Mouse (Mus musculus): ENCODE measurements at regions not wholly inside any gene's neighbourhood (a gene's known extent, or its start where the extent isn't known, plus 50 kb on each side); places are given as distances from the start of the nearest gene placed in this dataset.

DNA sequence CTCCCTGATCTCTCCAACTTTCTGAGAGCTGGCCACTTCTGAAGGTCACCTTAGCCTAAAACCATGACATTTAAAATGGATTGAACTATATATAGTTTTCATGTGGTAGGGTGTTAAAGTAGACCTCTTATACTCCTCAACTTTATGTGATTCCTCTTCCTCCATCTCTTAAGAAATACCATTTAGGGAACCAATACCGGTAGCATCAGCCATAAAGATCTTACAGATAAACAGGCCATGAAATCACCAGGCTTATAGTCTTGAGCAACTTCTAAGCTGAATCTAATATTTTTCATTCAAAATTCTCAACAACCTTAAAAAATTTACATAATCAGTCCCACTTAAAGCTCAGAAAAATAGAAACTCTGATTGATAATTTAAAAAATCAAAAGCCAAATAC is 56.2 kb downstream of the Rpl36a-ps1 start:
- no peak for DNase-seq

DNA sequence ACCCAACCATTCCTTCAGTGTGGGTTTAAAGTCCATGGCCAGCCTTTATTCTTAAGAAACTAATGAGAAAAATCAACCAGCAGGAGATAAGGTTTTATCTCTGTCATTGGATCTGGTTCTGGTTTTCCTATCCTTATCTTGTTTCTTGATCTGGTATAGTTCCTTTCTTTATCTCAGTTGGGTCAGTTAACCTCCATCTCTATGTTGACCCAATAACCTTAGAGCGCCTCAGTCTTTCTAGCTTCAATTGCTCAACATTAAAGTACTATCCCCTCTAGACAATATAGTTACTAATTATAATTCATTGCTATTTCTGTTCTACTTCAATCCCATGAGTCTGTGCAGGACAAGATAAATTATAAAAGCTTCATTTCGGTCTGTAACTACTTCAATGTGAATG is 56.7 kb downstream of the Rpl36a-ps1 start:
- DNase-seq = no peak

DNA sequence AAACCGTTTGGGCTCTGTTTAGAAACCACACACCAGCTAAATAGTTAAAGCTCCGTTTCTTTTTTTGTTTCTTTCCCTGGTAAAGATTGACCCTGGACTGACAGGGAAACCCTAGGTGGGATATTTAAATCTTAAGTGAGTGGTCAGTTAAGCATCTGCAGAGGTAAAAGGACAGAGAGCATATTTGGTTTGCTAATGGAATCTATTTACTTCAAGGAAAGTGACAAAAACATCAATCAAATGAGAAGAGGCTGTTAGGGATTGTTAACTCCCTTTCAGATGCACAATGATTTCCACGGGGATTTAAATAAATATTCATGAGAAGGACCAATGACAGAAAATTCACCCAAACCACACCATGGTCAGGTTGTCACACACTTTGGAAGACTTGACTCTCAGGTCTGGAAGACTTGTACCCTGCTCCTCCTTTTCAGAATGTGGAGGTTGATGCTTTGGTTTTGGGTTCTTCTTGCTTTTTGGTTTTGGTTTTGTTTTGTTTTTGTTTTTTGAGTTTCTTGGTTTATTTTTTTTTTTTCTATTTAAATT is 60.7 kb downstream of the Rpl36a-ps1 start:
- no peak for DNase-seq

DNA sequence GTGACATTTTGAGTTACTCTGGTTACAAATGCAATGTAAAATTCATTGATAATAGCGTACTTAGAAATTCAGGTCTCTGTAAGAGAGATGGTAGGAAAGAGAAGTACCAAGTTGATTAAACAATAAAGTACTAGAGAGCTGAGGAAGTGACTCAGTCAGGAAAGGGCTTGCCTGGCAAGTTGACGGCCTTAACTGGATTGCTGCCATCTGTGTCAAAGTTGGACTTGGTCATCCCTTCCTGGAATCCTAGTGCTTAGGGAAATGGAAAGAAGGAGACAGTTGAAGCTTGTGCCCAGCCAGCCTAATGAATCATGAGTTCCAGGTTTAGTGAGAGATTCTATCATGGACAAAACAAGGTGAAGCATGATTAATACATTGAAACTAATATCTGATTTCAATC is 64.8 kb downstream of the Rpl36a-ps1 start:
- peak; percentile 31 for DNase-seq

DNA sequence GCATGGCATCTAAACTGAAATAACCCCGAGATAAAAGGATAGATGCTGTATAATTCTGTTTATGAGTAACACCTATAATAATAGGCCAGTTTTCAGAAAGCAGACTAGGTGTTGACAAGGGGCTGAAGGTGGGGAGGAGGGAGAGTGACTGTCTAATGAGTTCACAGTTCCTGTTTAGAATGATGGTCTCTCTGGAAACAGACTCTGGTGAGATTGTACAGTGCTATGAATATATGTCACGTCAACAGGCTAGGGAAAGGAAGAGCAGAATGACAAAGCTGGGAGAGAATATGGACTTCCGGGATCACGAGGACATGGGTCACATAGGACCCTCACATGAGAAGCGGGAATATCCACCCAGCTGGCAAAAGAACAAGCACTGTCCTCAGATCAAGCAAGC is 85.9 kb downstream of the Rpl36a-ps1 start:
- DNase-seq = no peak

DNA sequence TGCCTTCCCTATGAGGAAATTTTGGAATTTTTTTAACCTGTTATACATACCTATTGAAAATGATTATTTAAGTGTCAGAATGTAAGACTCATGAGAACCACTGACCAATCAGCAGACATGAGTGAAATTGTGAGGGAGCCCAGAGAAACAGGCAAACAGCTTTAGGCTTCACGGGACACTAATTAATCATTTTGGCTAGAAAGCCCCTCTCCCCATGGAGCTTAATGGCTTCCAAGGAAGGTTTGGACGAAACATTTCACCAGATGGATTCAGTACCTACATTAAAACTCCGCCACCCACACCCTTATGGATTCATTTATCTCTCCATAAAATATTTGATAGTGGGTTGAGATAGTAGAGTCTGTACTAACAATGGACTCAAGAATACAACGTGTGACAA is 95.2 kb downstream of the Rpl36a-ps1 start:
- DNase-seq = no peak

DNA sequence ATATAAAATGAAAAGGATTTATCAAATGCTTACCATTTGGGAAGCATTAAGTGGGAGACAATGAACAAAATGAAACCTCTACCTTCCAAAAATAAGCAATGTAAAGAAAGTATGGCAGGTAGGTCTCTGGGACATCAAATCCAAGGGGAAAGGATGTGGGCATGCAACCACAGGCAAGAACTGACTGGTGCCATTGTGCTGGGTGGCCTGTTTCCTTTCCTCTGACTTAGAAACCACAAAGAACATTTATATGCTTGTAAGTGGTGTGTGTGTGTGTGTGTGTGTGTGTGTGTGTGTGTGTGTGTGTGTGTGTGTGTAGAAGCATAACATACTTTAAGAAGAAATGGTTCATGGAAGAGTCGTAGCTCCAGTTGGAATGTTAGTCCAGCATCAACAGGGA is 96.7 kb downstream of the Rpl36a-ps1 start:
- no peak for DNase-seq

DNA sequence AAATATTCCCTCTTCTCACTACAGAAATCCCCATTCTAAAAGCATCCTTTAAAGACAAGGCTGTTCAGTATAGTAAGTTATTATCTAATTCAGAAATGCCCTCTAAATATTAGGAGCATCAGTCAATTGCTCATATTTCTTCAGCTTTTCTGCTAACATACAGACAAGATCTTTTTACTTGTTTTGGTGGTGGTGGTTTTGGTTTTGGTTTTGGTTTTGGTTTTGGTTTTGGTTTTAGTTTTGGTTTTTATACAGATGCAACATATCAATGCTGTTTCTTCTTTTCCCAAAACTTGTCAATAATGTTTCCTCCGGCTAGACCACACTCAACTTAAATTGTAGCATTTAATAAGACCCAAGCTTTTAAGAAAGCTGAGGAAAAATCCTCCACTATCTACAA is 98.2 kb downstream of the Rpl36a-ps1 start:
- DNase-seq = no peak

DNA sequence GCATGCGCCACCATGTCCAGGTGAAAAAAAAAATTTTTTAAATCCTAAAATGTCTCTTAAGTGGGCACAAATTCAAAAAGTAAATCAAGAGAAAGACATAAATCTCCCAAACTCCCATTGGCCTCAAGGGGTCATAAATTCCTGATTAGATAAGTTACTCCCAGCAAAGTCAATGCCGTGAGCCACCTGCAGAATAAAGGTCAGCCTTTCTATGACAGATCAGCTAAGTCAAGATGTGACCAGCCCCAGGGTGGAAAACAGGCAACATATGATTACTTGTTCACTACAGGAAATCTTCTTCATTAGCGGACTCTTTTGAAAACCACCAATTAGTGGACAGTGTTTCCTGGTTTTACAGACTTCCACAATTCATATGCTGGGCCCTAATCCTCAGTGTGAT is 101.4 kb downstream of the Rpl36a-ps1 start:
- DNase-seq = no peak

DNA sequence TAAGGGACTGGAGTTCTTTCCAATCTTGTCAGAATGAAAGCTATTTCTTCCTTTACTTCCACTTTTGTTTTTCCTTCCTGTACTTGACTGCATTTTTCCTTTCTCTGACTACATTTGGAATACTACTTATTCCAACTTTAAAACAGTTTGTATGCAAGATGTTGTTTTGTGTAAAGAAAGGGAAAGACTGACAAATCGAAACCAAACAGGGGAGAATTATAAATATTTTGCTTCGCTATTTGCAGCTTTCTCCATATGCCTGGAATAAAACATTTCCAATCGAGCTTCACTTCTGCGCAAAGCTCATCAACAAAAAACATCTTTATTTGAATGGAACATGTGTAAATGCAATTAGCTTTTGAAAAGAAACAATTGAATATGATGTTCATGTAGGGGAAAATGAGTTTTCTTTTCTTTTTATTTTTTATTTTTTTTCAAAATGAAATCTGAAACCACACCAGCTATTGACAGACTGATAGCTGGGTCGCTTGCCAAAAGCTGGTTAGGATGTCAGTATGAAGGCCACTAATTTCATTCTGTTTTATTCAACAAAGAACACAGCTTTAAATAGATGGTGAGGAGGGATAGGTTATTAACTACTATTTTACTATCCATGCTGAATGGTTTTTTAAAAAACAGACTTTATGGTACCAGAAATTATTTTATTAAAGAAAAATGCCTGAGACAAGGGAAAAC is 102.7 kb downstream of the Rpl36a-ps1 start:
- DNase-seq = no peak

DNA sequence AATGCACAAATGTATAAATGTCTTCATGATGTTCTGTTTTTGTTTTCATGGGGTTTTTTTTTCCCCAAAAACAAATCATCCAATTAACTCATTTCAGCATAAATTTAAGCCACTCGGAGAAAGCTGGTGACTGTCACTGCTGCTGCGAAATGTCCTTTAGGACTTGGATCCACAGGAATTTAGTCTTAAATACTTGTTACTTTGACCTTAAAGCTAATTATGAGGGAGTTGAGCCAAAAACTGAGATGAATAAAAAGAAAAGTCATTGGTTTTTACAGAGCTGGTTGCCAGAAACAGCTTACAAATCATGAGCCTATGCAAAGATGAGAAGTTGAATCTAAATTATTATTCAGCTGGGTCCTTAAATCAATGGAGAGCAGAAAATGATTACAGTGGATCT is 106.5 kb downstream of the Rpl36a-ps1 start:
- no peak for DNase-seq

DNA sequence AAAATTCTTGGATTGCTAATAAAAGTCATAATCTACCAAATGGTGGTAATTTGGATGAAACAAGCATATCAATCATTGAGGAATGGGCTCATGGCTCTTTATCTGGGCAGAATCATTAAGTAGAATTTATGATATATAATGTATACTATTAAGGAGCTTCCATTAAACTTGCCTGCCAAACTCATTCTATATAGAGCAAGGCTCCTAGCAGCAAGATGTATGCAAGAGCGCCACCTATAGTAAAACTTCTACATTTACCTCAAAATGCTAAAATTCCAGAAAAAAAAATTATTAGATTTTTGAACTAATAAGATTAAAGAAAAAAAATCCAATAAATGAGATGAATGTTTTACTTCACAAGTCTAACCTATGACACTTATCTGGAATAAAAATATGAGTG is 107.1 kb downstream of the Rpl36a-ps1 start:
- no peak for DNase-seq

DNA sequence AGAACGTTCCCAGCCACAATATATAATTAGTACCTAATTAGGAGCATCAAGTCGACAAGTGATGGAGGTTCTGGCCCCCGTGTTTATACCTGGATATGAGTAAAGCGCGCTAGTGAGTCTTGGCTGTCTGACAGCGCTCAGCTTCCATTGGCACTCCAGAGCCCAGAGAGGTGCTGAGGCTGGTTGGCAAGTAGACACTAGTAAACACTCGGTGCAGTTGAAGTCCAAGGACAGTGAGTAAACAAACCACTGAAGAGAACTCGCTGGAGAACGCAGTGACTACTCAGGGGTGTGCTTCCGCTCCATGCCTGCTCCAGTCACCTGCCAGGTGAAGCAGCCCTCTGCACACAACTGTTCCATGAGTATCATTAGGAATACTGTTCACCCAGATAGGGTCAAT is 111.5 kb downstream of the Rpl36a-ps1 start:
- DNase-seq = no peak

DNA sequence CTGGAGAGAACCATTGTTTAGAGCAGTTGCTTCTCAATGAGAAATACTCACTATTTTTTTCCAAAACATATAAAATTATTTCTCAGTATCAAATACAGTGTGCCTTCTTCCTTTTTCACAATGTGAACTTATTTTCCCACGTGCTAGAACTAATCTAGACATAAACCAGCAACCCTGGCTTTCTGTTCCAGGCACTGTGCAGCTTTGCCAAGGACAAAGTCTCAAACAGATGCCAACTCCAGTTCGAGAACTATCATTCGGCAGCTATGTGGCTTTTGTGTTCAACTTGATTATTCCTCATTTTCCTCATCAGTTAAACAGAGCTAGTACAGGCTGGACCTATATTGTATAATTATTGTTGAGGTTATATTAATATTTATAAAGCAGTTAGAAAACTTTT is 116.2 kb downstream of the Rpl36a-ps1 start:
- DNase-seq = no peak

DNA sequence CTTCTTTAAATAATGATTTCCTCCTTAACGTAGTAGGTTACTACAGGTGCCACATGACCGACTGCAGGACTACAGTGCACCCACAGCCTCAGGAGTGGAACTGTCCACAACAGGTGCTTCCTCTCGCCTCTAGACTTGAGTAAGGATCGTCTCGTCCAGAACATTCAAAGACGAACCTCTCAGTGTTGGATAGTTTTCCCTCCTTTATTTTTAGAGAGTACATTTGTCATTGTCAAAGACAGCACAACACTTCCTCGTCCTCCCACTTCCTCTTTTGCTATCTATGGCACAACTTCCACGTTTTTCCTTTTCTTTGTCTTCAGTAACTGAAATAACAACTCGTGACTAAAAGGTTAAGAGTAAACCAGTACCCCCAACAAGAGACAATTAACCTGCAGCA is 120.7 kb downstream of the Rpl36a-ps1 start:
- no peak for DNase-seq

DNA sequence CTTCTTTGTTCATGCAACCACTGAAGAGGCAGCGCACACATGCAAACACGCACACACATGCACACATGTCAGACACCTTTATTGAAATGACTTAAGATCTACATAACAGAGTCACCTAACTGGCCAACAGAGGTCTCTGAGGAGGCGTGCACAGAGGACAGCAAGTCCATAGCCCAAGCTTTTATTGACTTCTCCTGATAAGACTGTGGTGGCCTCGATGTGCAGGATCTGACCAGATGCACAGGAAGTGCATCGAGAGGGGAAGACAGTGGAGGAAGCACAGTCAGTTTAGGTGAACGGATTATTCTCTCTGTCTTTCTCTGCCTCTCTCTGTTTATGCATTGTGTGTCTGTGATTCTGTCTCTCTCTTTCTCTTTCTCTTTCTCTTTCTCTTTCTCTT is 124.2 kb downstream of the Rpl36a-ps1 start:
- no peak for DNase-seq

DNA sequence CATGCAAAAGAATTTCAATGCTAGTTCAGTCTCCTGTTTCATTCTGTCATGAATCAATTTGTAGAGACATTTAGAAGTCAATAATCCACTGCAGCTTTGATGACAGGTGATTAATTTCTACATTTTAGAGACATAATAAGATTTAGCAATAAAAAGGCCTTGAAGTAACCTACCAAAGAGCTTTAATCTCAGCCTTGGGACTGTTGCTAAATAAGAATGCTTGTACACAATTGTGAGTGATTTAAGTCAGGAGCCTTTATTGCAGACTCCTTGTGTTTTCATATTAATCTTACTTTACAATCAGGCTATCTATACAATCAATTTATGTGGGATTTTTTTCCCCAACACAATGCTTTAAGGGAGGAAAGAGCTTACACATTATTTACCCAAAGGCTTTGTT is 127.2 kb downstream of the Rpl36a-ps1 start:
- no peak for DNase-seq

DNA sequence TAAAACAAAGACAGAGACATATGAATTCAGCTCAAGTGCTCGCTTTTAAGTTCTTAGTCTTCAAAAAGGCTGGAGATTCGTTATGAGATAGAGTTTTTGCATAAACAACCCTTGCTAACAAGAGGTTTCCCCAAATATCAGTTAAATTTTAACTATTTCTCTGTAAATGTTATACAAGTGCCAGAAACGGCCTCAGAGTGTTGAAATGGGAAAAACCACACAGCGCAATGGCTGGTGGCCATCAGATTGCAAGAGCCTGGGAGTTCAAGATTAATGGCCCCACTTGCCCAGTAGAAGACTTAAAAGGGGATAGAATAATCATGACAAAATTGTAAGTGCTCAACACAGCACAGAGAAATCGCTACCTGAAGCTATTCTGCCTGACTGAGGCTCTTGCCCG is 130.1 kb downstream of the Rpl36a-ps1 start:
- no peak for DNase-seq

DNA sequence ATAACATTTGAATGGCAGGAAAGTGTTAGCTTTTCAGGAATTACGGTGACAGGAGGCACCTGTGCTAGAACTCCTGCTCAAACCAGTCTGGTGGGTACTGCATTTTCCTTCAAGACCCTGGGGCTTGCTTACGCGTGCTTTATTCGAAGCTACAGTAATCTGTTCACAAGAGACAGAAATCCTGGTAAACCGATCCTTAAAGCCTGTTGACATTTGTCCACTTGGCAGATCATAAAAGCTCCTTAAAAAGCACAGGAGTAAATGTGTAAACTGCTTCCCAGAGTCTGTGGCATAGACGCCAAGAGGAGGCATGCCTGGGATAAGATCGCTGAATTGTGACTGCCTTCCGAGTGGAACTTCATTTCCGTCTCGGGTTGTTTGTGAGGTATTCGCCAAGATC is 130.5 kb downstream of the Rpl36a-ps1 start:
- DNase-seq = no peak

DNA sequence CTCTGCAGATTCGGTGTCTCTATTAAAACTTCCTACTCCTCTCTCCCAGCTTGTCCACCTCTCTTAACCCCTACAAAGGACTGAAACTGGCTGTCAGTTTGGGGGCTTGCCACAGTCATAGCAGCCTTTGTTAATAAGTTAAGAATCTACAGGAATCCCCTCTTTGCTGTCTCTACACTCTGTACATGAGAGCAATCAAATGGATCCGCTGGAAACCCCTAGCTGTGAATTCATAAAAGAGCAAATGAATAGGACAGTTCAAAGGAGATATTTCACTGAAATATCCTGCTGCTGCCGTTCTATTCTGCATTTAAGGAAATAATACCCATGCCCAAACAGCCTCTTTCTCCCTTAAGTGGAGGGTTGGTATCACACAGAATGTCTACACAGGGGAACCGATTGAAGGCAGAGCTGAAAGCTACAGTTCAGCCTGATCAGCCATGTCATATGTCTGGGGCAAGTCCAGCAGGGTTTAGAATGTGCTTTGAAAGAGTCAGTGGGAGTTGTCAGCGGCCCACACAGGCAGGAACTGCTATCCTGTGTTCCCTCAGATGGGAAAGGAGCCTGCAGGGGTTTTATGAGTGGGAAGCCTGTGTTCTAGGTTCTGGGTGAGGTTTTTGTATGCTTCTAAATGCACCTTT is 131.9 kb downstream of the Rpl36a-ps1 start:
- DNase-seq = no peak

DNA sequence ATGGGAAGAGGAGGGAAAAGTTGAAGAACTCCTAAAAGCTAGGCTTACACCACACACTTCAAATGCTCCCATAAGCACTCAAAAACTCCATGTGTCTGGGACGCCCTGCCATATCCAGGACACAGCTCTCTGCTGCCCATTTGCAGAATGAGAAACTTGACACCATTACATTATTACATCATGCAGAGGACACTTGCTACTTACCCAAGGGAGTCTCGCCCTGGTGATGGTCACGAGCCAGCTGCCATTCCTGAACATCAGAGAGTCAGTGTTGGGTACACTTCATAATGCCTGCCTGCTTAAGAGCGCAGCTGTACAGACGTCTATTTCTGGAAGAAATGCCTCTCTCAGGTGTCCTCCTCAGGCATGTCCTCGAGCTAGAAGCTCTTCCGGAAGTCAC is 135.3 kb downstream of the Rpl36a-ps1 start:
- no peak for DNase-seq

DNA sequence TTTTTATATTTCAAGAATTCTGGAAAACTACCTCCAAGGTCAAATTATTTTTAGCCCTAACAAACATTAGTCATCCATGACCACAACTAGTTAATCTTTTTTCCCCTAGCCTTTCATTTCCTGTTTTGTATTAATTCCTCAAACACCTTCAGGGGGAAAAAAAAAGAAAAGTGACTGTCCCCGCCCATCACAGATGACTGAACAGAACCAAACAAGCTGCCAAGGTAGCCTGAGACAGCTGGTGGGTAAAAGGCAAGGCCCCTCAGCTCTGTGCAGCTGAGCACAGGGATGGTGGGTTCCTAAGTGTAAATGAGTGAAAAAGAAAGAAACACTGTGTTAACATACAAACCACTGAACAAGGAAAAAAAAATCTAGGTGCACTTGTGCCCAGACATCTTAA is 145.6 kb downstream of the Rpl36a-ps1 start:
- no peak for DNase-seq

DNA sequence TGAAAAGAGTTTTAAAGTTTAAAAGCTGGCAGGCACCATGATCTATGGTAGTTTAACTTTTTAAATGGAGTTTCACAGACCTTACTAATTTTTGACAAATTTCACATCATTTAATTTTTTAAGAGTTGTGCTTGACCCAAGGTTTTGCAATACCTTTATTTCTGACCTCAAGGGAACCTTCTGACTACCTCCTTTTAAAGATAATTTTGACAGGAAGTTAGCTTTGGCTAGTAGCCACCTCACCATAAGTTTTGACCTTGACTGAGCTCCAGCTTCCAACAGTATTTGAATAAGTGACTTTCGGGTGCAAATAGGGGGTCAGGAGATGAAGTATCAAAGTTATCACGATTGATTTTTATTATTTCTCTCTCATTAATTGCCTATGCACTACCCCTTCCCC is 149.9 kb downstream of the Rpl36a-ps1 start:
- DNase-seq = no peak

DNA sequence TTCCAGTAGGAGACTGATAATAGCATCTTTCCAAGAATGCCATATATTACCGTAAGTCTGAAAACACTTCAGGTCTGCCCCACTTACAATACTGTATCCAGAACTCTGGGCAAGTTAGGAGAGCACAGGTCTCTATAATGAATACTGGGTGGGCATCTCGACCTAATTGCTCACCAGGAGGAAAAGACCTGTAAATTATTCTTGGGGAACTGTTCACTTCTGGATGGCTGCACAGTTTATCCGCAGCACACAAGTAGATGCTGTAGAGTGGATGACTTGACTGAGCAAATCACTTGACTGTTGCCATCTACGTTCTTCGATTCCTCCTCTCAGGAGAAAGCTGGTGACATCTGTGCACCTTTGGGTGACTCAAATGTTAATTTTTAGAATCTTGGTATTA is 159.8 kb downstream of the Rpl36a-ps1 start:
- no peak for DNase-seq
